Mouse (Mus musculus) lung, postnatal 0 days (tissue): ENCODE data around the gene Yap1.

Source experiments
- CTCF ChIP-seq: IDR thresholded peaks from 2 replicates; pipeline ENCODE4 v1.5.1; 2016; ENCODE audit warnings: antibody characterized with exemption, mild to moderate bottlenecking
- EP300 ChIP-seq: IDR thresholded peaks from 2 replicates; pipeline ENCODE4 v1.6.1; 2016; ENCODE audit warnings: antibody characterized with exemption, mild to moderate bottlenecking, control low read depth

GRCm38 (mm10) chr9:8001352-8001751, 3.0 kb downstream of the Yap1 start:
- no peak for TF ChIP-seq EP300
- TF ChIP-seq CTCF = no peak
